Mouse (Mus musculus): ENCODE results near the gene Crybg3.
A peak's percentile ranks its signal among the peaks of the same experiment; 100 is the strongest.

The Crybg3 gene

GRCm38 (mm10) chr16:59451813-59452212, 149.0 kb downstream of the Crybg3 start:
- DNase-seq (ENCODE audit: low read depth, low spot score) = no peak

- peak; percentile 50 for DNase-seq (ENCODE audit: low read depth, low spot score)
Observed at GRCm38 (mm10) chr16:59449092-59449491, 151.7 kb downstream of the Crybg3 start.

GRCm38 (mm10) chr16:59448181-59448580, 152.6 kb downstream of the Crybg3 start:
- DNase-seq (ENCODE audit: low read depth, low spot score) = no peak

GRCm38 (mm10) chr16:59444880-59445559, 155.8 kb downstream of the Crybg3 start:
- no peak for DNase-seq (ENCODE audit: low read depth, low spot score)
